Mouse (Mus musculus): ENCODE measurements at regions not wholly inside any gene's neighbourhood (a gene's known extent, or its start where the extent isn't known, plus 50 kb on each side); places are given as distances from the start of the nearest gene placed in this dataset.

DNA sequence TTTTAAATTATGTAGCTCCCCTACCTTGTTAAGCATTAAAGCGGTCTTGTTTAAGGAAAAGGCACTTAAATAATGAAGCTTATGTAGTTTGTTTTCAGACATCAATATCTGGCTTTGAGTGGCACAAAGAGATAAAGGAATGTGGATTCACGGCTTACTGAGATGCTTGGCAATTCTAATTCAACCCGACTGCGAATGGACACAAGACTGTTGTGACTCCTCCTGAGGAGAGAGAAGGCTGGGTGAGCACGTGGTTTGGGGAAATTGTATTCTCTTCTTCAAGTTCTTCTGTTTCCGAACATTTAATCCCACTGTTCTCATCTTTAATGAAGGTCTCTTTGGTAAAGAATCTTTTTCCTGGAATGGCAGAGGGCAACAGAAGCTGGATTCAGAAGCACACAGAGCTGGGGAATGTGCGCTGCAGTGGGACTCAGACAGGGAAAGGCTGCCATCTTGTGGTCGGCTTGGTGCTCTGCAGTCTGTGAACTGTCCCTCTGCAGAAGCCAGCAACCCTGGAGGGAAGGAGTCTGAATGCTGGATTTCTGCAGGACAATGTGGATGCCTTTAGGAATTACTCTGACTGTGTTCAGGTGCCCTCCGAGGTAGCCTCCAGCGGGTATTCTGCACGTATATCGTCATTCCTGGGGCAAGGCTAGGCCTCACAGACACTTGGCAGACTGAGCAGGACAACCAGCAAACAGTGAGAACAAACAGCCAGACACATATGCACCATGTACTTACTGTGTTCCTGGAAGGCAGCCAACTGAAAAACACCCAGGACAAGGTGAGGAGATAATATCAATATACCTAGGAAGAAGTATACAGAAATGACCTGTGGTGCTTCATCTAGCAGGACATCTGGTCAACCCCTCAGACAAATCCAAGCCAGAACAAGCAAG, 54.0 kb upstream of the Pax1 start:
- peak; percentile 84 for TF ChIP-seq CTCF (IDR thresholded peaks at IDR 0.05; ENCODE audit: control insufficient read depth, insufficient read depth, low read length)
- TF ChIP-seq POLR2A (IDR thresholded peaks at IDR 0.05; ENCODE audit: borderline replicate concordance, control insufficient read depth, low read depth, low read length) = no peak
